Mouse (Mus musculus) limb, embryonic 14.5 days (tissue): ENCODE measurements at regions not wholly inside any gene's neighbourhood (a gene's known extent, or its start where the extent isn't known, plus 50 kb on each side); places are given as distances from the start of the nearest gene placed in this dataset.
A peak's percentile ranks its signal among the peaks of the same experiment; 100 is the strongest.
"Not testable (repeated sequence)": the region's sequence is repeated elsewhere in the genome, so short reads cannot be mapped to it uniquely, and the experiment has no call there.

ENCODE experiments used
- ATAC-seq: fragments of 200-750 bp; cut with Nextera tagmentation; 2 replicates; pipeline ENCODE4 v1.8.0; 2017; ENCODE audit warnings: low read depth, moderate number of reproducible peaks, moderate TSS enrichment; ENCODE audit not compliant: low FRiP score
- DNase-seq: peaks from one replicate; pipeline ENCODE4 v3.0.0-alpha.2; 2015; ENCODE audit warnings: low spot score
- H3K27ac ChIP-seq: fragments of 300-500 bp; sonication (generic); replicated peaks from 2 replicates; pipeline ENCODE4 v1.5.1; 2014; ENCODE audit warnings: low read depth, mild to moderate bottlenecking, low read length, moderate library complexity, mixed read lengths
- H3K27me3 ChIP-seq: fragments of 300-500 bp; sonication (generic); 2 replicates; pipeline ENCODE4 v1.6.1; 2014; ENCODE audit warnings: low read length, mixed read lengths; ENCODE audit not compliant: control insufficient read depth, insufficient read depth
- H3K36me3 ChIP-seq: fragments of 300-500 bp; sonication (generic); 2 replicates; pipeline ENCODE4 v1.6.1; 2014; ENCODE audit warnings: mild to moderate bottlenecking, low read length, moderate library complexity, mixed read lengths; ENCODE audit not compliant: control insufficient read depth, insufficient read depth
- H3K4me1 ChIP-seq: fragments of 300-500 bp; sonication (generic); 2 replicates; pipeline ENCODE4 v1.6.1; 2014; ENCODE audit warnings: antibody characterized with exemption, low read length, mixed read lengths; ENCODE audit not compliant: control insufficient read depth, insufficient read depth
- H3K4me2 ChIP-seq: fragments of 300-500 bp; sonication (generic); replicated peaks from 2 replicates; pipeline ENCODE4 v1.6.1; 2014; ENCODE audit warnings: low read depth, mild to moderate bottlenecking, low read length, moderate library complexity; ENCODE audit not compliant: severe bottlenecking
- H3K4me3 ChIP-seq: fragments of 300-500 bp; sonication (generic); replicated peaks from 2 replicates; pipeline ENCODE4 v1.5.1; 2014; ENCODE audit warnings: low read length
- H3K9ac ChIP-seq: fragments of 300-500 bp; sonication (generic); 2 replicates; pipeline ENCODE4 v1.6.1; 2014; ENCODE audit warnings: mild to moderate bottlenecking, low read depth, low read length, moderate library complexity; ENCODE audit not compliant: severe bottlenecking
- H3K9me3 ChIP-seq: fragments of 300-500 bp; sonication (generic); 2 replicates; pipeline ENCODE4 v1.6.1; 2016; ENCODE audit warnings: low read length; ENCODE audit not compliant: control insufficient read depth
- POLR2A ChIP-seq: fragments of 200-500 bp; IDR thresholded peaks from 2 replicates; pipeline ENCODE4 v1.8.0; 2012; ENCODE audit warnings: inconsistent platforms, mild to moderate bottlenecking, moderate library complexity, borderline replicate concordance; ENCODE audit not compliant: insufficient read depth, insufficient read length; ENCODE audit errors: extremely low read depth
- WGBS: fragments of 180-500 bp; shearing (Covaris S2); extraction: QIAGEN DNeasy Blood & Tissue Kit; methylation state at CpG from one replicate; pipeline ENCODE4 v1.1.7; 2014; 5-methylcytosine and 5-hydroxymethylcytosine counted together

DNA sequence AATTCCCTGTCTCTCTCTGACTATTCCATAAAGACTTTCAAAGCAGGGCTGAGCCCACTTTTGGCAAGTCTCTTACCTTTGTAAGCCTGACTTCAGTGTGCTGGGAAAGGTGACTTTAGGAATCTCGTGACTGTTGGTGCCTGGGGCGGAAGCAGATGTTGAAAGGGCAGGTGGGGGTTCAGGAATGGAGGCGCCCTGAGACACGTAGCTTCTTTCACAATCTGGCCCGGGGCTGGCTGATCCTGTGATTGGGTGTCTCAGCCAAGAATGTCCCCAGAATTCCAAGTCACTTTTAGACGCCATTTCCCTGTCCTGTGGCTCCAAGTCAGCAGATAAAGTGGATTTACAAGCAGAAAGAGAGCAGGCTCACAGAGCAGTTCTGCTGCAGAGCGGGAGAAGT is 527.8 kb downstream of the Zfp704 start:
- no peaks in the 10 kb centered on the region for H3K9me3 ChIP-seq
- no peak overlapping the region for H3K27ac ChIP-seq
- H3K4me1 ChIP-seq: no peaks in the 10 kb centered on the region
- WGBS: 54% methylated on average over 7 of the region's 7 CpGs
- no peak for DNase-seq
- ATAC-seq: no peak
- no peaks in the 10 kb centered on the region for H3K27me3 ChIP-seq
- no peak overlapping the region for H3K4me3 ChIP-seq
- no peak overlapping the region for H3K4me2 ChIP-seq
- no peak overlapping the region for H3K9ac ChIP-seq
- TF ChIP-seq POLR2A: no peak
- no peaks in the 10 kb centered on the region for H3K36me3 ChIP-seq

DNA sequence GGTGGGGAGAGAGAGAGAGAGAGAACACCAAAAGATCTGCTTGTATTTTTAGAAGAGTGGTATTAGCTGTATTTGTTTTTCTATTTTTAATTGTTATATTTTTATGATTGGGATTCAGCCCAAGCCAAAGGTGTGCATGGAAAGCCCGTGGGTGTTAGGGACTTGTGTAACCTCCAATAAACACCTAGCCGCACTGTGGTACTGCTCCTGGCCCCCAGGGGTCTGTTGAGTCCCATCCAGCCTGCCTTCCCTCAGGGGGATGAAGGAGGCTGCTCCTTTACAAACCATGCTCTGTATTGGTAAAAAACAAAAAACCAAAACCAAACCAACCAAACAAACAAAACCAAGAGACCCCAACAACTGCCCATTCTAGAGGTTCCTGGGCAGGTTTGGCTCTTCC is 531.7 kb downstream of the Zfp704 start:
- Histone ChIP-seq H3K27me3 (no peaks in the 10 kb centered on the region), H3K27ac (no peak overlapping the region), H3K9me3 (no peaks in the 10 kb centered on the region), H3K4me3 (no peak overlapping the region), H3K36me3 (no peaks in the 10 kb centered on the region), H3K9ac (no peak overlapping the region), H3K4me1 (no peaks in the 10 kb centered on the region), H3K4me2 (no peak overlapping the region)
- DNase-seq (no peak), ATAC-seq (no peak)
- TF ChIP-seq POLR2A: no peak
- 53% methylated on average over 2 of the region's 2 CpGs for WGBS

DNA sequence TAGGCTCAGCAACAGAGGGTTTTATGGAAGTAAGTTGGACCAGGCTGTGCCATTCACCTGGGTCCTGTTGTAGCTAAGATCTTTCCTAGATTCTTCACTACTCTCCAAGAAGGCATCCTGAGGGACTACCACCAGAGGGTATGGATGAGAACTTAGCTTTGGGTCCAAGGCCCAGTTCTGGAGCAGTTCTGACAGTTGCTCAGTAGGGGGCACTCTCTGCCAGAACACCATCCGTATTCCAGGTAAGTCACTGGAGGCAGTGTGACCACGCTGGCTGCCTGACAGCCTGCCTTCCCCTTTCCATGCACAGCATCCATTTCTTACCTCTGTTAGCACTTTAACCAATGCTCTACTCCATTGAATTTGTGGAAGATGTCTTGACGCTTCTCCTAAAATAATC is 533.2 kb downstream of the Zfp704 start:
- Histone ChIP-seq H3K36me3 (no peaks in the 10 kb centered on the region), H3K9ac (no peak overlapping the region), H3K27me3 (no peaks in the 10 kb centered on the region), H3K4me3 (no peak overlapping the region), H3K4me1 (no peaks in the 10 kb centered on the region), H3K4me2 (no peak overlapping the region), H3K9me3 (no peaks in the 10 kb centered on the region), H3K27ac (no peak overlapping the region)
- DNase-seq (peak; percentile 48), ATAC-seq (peak; percentile 23; the same call in 1 of the 2 replicates)
- no peak for TF ChIP-seq POLR2A
- 19% methylated on average over 3 of the region's 3 CpGs for WGBS

DNA sequence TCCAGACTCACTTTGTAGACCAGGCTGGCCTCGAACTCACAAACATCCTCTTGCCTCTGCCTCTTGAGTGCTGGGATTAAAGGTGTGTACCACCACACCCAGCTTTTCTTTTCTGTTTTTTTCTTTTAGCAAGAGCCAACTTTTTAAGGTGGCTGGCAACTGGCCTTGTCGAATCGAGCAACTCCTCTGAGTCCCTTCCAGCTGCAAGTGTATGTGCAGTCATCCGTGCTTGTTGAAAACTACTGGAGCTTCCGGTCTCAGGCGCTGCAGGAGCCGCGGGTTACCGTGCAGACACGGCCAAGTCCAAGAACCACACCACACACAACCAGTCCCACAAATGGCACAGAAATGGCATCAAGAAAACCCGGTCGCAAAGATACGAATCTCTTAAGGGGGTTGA is 537.4 kb downstream of the Zfp704 start:
- 92% methylated on average over 13 of the region's 13 CpGs for WGBS
- DNase-seq, H3K4me1 ChIP-seq, H3K4me2 ChIP-seq, H3K9ac ChIP-seq, H3K27ac ChIP-seq, H3K36me3 ChIP-seq, H3K27me3 ChIP-seq, ATAC-seq, H3K4me3 ChIP-seq, H3K9me3 ChIP-seq: not testable (repeated sequence)

DNA sequence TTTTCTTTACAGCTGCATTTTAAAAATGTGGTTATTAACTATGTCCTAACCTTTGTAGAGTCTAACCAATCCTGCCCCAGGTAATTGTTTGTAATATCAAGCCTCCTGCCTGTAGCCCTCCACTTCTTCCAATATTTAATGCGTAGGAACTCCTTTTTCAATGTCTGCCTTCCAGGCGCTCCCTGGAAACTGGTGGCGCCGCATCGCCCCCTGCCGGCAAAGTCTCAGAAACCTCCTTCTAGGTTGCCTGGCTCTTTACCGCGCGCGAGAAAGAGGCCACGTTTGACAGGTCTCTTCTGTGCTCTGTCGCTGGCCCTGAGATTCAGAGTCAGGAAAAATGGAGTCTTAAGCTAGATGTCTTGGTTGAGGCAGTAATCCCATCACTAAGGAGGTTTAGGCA is 542.8 kb downstream of the Zfp704 start:
- Histone ChIP-seq H3K9me3 (no peaks in the 10 kb centered on the region), H3K4me2 (no peak overlapping the region), H3K27me3 (no peaks in the 10 kb centered on the region), H3K4me1 (no peaks in the 10 kb centered on the region), H3K27ac (no peak overlapping the region), H3K36me3 (no peaks in the 10 kb centered on the region), H3K4me3 (no peak overlapping the region), H3K9ac (no peak overlapping the region)
- TF ChIP-seq POLR2A: no peak
- 2% methylated on average over 12 of the region's 12 CpGs for WGBS
- ATAC-seq (peak; percentile 12; the same call in 1 of the 2 replicates), DNase-seq (peak; percentile 40)

DNA sequence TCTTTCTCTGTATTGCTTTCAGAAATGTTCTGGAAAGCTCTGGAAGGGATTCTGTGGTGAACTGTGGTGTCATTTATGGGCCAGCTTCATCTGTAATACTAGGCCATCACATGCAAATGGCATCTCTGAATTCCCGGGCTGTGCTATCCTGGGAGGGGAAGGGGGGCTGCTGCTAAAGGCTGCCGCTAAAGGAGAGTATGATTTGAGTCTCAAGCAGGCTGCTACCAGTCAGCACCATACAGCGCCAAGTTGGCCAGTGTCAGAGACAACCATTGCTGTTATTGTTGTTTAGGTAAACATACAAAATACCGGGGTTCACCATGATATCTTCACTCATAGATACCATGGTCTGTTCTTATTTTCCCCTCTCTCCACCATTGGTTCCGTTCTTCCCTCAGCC is 543.5 kb downstream of the Zfp704 start:
- H3K27ac ChIP-seq: no peak overlapping the region
- 68% methylated on average over 5 of the region's 5 CpGs for WGBS
- H3K27me3 ChIP-seq: no peaks in the 10 kb centered on the region
- no peak overlapping the region for H3K4me3 ChIP-seq
- H3K9me3 ChIP-seq: no peaks in the 10 kb centered on the region
- no peak for ATAC-seq
- no peak overlapping the region for H3K4me2 ChIP-seq
- no peak for DNase-seq
- H3K4me1 ChIP-seq: no peaks in the 10 kb centered on the region
- H3K36me3 ChIP-seq: no peaks in the 10 kb centered on the region
- TF ChIP-seq POLR2A: no peak
- H3K9ac ChIP-seq: no peak overlapping the region
